Mouse (Mus musculus) MEL (cell line): ENCODE data around the gene Med15. TPM values are rescaled to one million over a fixed set of nuclear protein-coding genes. Genes with fewer than 3 reads are reported as not detected.
A peak's percentile ranks its signal among the peaks of the same experiment; 100 is the strongest.

Experiments used
- DNase-seq: peaks from one replicate; pipeline ENCODE4 v3.0.0; 2011; ENCODE audit warnings: low read depth, low spot score
- H3K27ac ChIP-seq: 2 replicates; pipeline ENCODE4 v1.5.1; 2012; ENCODE audit warnings: low read depth, mild to moderate bottlenecking, control low read depth, low read length, moderate library complexity; ENCODE audit not compliant: control insufficient read depth
- H3K27me3 ChIP-seq, 2 experiments: fragments of 150-350 bp in 1 of 2; sonication (generic) in 1 of 2; 2 replicates each; pipeline ENCODE4 v1.6.1; 2012; ENCODE audit warnings: low read length in 2 of 2, mild to moderate bottlenecking in 2 of 2, improper control_type of control experiment in 1 of 2, moderate library complexity in 1 of 2; ENCODE audit not compliant: insufficient read depth in 2 of 2, control insufficient read depth in 1 of 2
- H3K36me3 ChIP-seq, 2 experiments: 2 replicates each; pipeline ENCODE4 v1.6.1; 2012 to 2014; ENCODE audit warnings: low read length in 2 of 2, improper control_type of control experiment in 1 of 2, inconsistent platforms in 1 of 2, mild to moderate bottlenecking in 1 of 2; ENCODE audit not compliant: insufficient read depth in 2 of 2, control insufficient read depth in 1 of 2
- H3K4me1 ChIP-seq, 2 experiments: fragments of 150-350 bp in 1 of 2; sonication (generic) in 1 of 2; 2 replicates each; pipeline ENCODE4 v1.6.1; 2012; ENCODE audit warnings: low read length in 2 of 2, improper control_type of control experiment in 1 of 2, mild to moderate bottlenecking in 1 of 2; ENCODE audit not compliant: insufficient read depth in 2 of 2, control insufficient read depth in 1 of 2
- H3K4me3 ChIP-seq, 2 experiments: fragments of 150-350 bp in 1 of 2; sonication (generic) in 1 of 2; 2 replicates each; pipeline ENCODE4 v1.5.1; 2012; ENCODE audit warnings: low read depth in 2 of 2, low read length in 2 of 2, mild to moderate bottlenecking in 2 of 2, moderate library complexity in 2 of 2, control low read depth in 1 of 2, improper control_type of control experiment in 1 of 2; ENCODE audit not compliant: control insufficient read depth in 1 of 2, insufficient read depth in 1 of 2
- H3K79me2 ChIP-seq: 2 replicates; pipeline ENCODE4 v1.6.1; 2012; ENCODE audit warnings: mild to moderate bottlenecking, low read length, moderate library complexity; ENCODE audit not compliant: control insufficient read depth, poor library complexity, insufficient read depth
- H3K9ac ChIP-seq: 2 replicates; pipeline ENCODE4 v1.6.1; 2012; ENCODE audit warnings: low read depth, mild to moderate bottlenecking, control low read depth, low read length, moderate library complexity; ENCODE audit not compliant: control insufficient read depth, poor library complexity, severe bottlenecking
- H3K9me3 ChIP-seq: fragments of 150-350 bp; sonication (generic); replicated peaks from 2 replicates; pipeline ENCODE4 v1.6.1; 2012; ENCODE audit warnings: mild to moderate bottlenecking, low read length, improper control_type of control experiment, moderate library complexity; ENCODE audit not compliant: insufficient read depth
- BHLHE40 ChIP-seq: IDR thresholded peaks from 2 replicates; pipeline ENCODE4 v1.6.1; 2012; ENCODE audit warnings: low read depth, mild to moderate bottlenecking, inconsistent platforms, low read length, improper control_type of control experiment, borderline replicate concordance
- CHD2 ChIP-seq: IDR thresholded peaks from 2 replicates; pipeline ENCODE4 v1.6.1; 2011; ENCODE audit warnings: low read length, improper control_type of control experiment
- CTCF ChIP-seq, 3 experiments: IDR thresholded peaks in 2 of 3; conservative IDR thresholded peaks in 1 of 3; 2 replicates each; pipeline ENCODE4 v1.5.1; 2011 to 2012; ENCODE audit warnings: low read length in 3 of 3, low read depth in 2 of 3, mild to moderate bottlenecking in 2 of 3, improper control_type of control experiment in 1 of 3, inconsistent platforms in 1 of 3, mixed read lengths in 1 of 3, moderate library complexity in 1 of 3; ENCODE audit not compliant: control insufficient read depth in 1 of 3, insufficient read depth in 1 of 3, poor library complexity in 1 of 3, severe bottlenecking in 1 of 3
- EP300 ChIP-seq, 2 experiments: IDR thresholded peaks; 2 replicates each; pipeline ENCODE4 v1.6.1; 2011; ENCODE audit warnings: improper control_type of control experiment in 2 of 2, low read length in 2 of 2, low read depth in 1 of 2, mild to moderate bottlenecking in 1 of 2
- GABPA ChIP-seq: IDR thresholded peaks from 2 replicates; pipeline ENCODE4 v1.6.1; 2012; ENCODE audit warnings: low read depth, mild to moderate bottlenecking, inconsistent platforms, low read length, improper control_type of control experiment, moderate library complexity
- GATA1 ChIP-seq: IDR thresholded peaks from 2 replicates; pipeline ENCODE4 v1.6.1; 2011; ENCODE audit warnings: low read depth, low read length, improper control_type of control experiment
- HCFC1 ChIP-seq: IDR thresholded peaks from 2 replicates; pipeline ENCODE4 v1.6.1; 2012; ENCODE audit warnings: low read depth, mild to moderate bottlenecking, inconsistent platforms, low read length, improper control_type of control experiment, moderate library complexity
- KAT2A ChIP-seq: conservative IDR thresholded peaks from 2 replicates; pipeline ENCODE4 v1.6.1; 2012; ENCODE audit warnings: low read depth, low read length, improper control_type of control experiment, inconsistent platforms
- MAFK ChIP-seq: IDR thresholded peaks from 2 replicates; pipeline ENCODE4 v1.6.1; 2011; ENCODE audit warnings: low read depth, mild to moderate bottlenecking, low read length, improper control_type of control experiment, borderline replicate concordance
- MAX ChIP-seq: IDR thresholded peaks from 2 replicates; pipeline ENCODE4 v1.6.1; 2011; ENCODE audit warnings: low read length, improper control_type of control experiment
- MEF2A ChIP-seq: IDR thresholded peaks from 2 replicates; pipeline ENCODE4 v1.6.1; 2014; ENCODE audit warnings: low read depth, mild to moderate bottlenecking, inconsistent platforms, low read length, improper control_type of control experiment; ENCODE audit not compliant: poor library complexity, insufficient replicate concordance, severe bottlenecking; ENCODE audit errors: extremely low read depth
- MXI1 ChIP-seq: IDR thresholded peaks from 2 replicates; pipeline ENCODE4 v1.6.1; 2011; ENCODE audit warnings: mild to moderate bottlenecking, low read depth, low read length, improper control_type of control experiment
- MYB ChIP-seq: IDR thresholded peaks from 2 replicates; pipeline ENCODE4 v1.6.1; 2011; ENCODE audit warnings: mild to moderate bottlenecking, low read depth, low read length, improper control_type of control experiment
- NELFE ChIP-seq: IDR thresholded peaks from 2 replicates; pipeline ENCODE4 v1.6.1; 2011; ENCODE audit warnings: low read depth, low read length, improper control_type of control experiment
- NRF1 ChIP-seq: IDR thresholded peaks from 2 replicates; pipeline ENCODE4 v1.6.1; 2014; ENCODE audit warnings: low read depth, mild to moderate bottlenecking, inconsistent platforms, low read length, improper control_type of control experiment, moderate library complexity; ENCODE audit not compliant: poor library complexity, insufficient read depth, severe bottlenecking
- POLR2AphosphoS2 ChIP-seq: IDR thresholded peaks from 2 replicates; pipeline ENCODE4 v1.6.1; 2011; ENCODE audit warnings: low read length, improper control_type of control experiment
- SIN3A ChIP-seq: IDR thresholded peaks from 2 replicates; pipeline ENCODE4 v1.6.1; 2012; ENCODE audit warnings: low read length, improper control_type of control experiment, inconsistent platforms
- SMC3 ChIP-seq: IDR thresholded peaks from 2 replicates; pipeline ENCODE4 v1.6.1; 2011; ENCODE audit warnings: low read depth, low read length, improper control_type of control experiment
- UBTF ChIP-seq: IDR thresholded peaks from 2 replicates; pipeline ENCODE4 v1.6.1; 2012; ENCODE audit warnings: low read depth, mild to moderate bottlenecking, inconsistent platforms, low read length, improper control_type of control experiment, moderate library complexity, borderline replicate concordance; ENCODE audit not compliant: insufficient read depth
- ZKSCAN1 ChIP-seq: IDR thresholded peaks from 2 replicates; pipeline ENCODE4 v1.6.1; 2012; ENCODE audit warnings: low read depth, mild to moderate bottlenecking, inconsistent platforms, low read length, improper control_type of control experiment, moderate library complexity
- ZNF384 ChIP-seq: IDR thresholded peaks from 2 replicates; pipeline ENCODE4 v1.6.1; 2012; ENCODE audit warnings: low read depth, mild to moderate bottlenecking, inconsistent platforms, low read length, improper control_type of control experiment
- polyA plus RNA-seq, 2 experiments: library from polyadenylated mRNA; stranded (reverse) in 1 of 2; unstranded in 1 of 2; fragments of >175 nt in 1 of 2; fragments of >200 nt in 1 of 2; gene quantifications; 2 replicates each; pipeline versions ENCODE4 v1.2.1 to v1.2.4; 2012; ENCODE audit warnings: low replicate concordance in 2 of 2, low read depth in 1 of 2; ENCODE audit not compliant: insufficient read length in 2 of 2, insufficient read depth in 1 of 2, missing spikeins in 1 of 2
- total RNA-seq: library from RNA; depleted of rRNA; stranded (reverse); fragments of 300-350 nt; gene quantifications from 2 replicates; pipeline ENCODE4 v1.2.3, GENCODE M21; 2012

Gene Med15
- total and polyA plus RNA-seq, 3 experiments, result 25.9 to 62.0 TPM; not detected in 1

- TF ChIP-seq ZNF384, result no peak
Observed at GRCm38 (mm10) chr16:17744536-17744935, 11.8 kb upstream of the Med15 start (continued).

DNA sequence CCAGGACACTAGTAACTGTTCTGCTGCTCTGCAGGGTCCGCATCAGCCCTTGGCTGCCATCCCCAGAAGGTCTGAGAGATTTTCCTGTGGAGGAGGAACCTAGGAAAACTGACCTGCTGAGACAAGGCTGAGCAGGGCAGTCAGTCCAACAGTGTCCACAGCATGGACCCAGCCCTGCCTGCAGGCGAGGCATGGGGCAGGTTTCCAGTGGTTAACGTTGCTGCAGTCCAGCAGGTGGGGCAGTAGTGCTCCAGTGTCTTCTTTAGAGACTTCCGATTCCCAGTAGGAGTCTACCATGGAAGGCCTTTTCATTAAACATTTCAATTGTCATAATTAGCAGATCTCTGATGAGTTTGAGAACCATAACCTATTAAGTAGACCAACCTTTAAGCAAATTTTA, 10.6 kb upstream of the Med15 start:
- TF ChIP-seq MYB (no peak), HCFC1 (no peak), KAT2A (no peak), MEF2A (no peak), MXI1 (no peak), BHLHE40 (no peak), POLR2AphosphoS2 (no peak), MAFK (no peak), CHD2 (no peak), NRF1 (no peak), MAX (no peak), UBTF (no peak), ZKSCAN1 (no peak), SMC3 (peak; percentile 34; the same call in 1 of the 2 replicates), EP300 (IDR thresholded peaks at IDR 0.05; ENCODE audit: low read depth in 1 of 2, low read length in 2 of 2) (no peak), GABPA (no peak), SIN3A (no peak), CTCF (IDR thresholded peaks at IDR 0.05 in 2 of 3, conservative IDR thresholded peaks at IDR 0.05 in 1 of 3; ENCODE audit: control insufficient read depth in 1 of 3, insufficient read depth in 1 of 3, low read depth in 2 of 3, low read length in 3 of 3, poor library complexity in 1 of 3, severe bottlenecking in 1 of 3) (peak in 2 of 3 experiments; percentile 7 to 29; a peak in 2 of 6 replicates)
- H3K27me3 ChIP-seq, result no peaks in the 10 kb centered on the region
- no peaks in the 10 kb centered on the region for H3K79me2 ChIP-seq
- H3K9ac ChIP-seq, result no peak overlapping the region
- no peak for DNase-seq
- H3K4me3 ChIP-seq, result no peak overlapping the region
- no peaks in the 10 kb centered on the region for H3K9me3 ChIP-seq
- peaks cover 0 to 22% of the 10 kb centered on the region in 2 experiments for H3K4me1 ChIP-seq
- H3K36me3 ChIP-seq, result peaks cover 0 to 23% of the 10 kb centered on the region in 2 experiments; a peak in 2 of 4 replicates
- no peak overlapping the region for H3K27ac ChIP-seq

GRCm38 (mm10) chr16:17742810-17743209, 10.1 kb upstream of the Med15 start:
- no peak for TF ChIP-seq MAFK
- TF ChIP-seq NELFE, result no peak
- TF ChIP-seq GATA1, result no peak
- no peak for TF ChIP-seq SIN3A
- H3K4me1 ChIP-seq, result peaks cover 0 to 22% of the 10 kb centered on the region in 2 experiments
- H3K9ac ChIP-seq, result no peak overlapping the region
- H3K9me3 ChIP-seq, result no peaks in the 10 kb centered on the region
- peaks cover 0 to 23% of the 10 kb centered on the region in 2 experiments; a peak in 2 of 4 replicates for H3K36me3 ChIP-seq
- no peak overlapping the region for H3K4me3 ChIP-seq
- DNase-seq, result no peak
- H3K79me2 ChIP-seq, result no peaks in the 10 kb centered on the region
- no peak overlapping the region for H3K27ac ChIP-seq
- no peaks in the 10 kb centered on the region for H3K27me3 ChIP-seq
